Mouse (Mus musculus): ENCODE measurements around the gene Vamp3.

DNA sequence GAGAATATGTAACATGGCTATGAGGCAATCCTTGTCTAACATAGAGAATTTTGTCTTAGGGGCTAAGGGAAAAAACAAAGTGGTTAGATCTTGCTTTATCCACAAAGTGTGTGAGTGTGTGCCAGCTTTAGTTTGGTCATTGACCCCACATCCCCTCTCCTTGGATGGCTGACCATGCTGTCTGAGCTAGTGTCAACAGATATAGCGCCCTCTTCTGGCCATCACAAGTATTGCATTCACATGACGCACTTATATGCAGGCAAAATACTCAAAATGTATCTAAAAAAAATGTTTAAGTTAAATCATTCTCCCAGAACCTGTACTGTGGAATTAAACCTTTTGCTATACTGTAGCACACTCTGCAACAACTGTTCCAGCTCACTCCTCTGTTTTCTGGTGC lies 37.4 kb upstream of the Vamp3 start:
- TF ChIP-seq CTCF (IDR thresholded peaks at IDR 0.05; ENCODE audit: control insufficient read depth, insufficient read depth, low read length) (peak; percentile 45; the same call in 1 of the 2 replicates), POLR2A (IDR thresholded peaks at IDR 0.05; ENCODE audit: borderline replicate concordance, control insufficient read depth, low read depth, low read length) (no peak)

Measured in bone marrow, adult 2 months (tissue).